Mouse (Mus musculus): Measurements from ENCODE around the gene Olfr1084.
"Not testable (repeated sequence)": the region's sequence is repeated elsewhere in the genome, so short reads cannot be mapped to it uniquely, and the experiment has no call there.

Olfr1084 gene

DNA sequence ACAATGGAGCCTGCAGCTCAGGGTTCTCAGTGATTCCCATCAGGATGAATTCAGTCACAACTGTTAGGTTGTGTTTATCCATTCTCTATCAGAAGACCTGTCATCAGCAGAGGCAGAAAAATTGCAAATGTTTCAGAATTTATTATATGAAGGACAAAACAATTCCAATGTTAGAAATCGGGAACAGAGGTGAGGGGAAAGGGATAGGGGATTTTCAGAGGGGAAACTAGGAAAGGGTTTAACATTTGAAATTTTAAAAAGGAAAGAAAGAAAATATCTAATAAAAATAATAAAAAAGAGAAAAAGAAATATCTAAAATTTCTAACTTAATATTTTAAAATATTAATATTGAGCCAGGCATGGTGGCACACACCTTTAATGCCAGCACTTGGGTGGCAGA lies at the start of gene Olfr1084:
TSS of gene Olfr1084 (minus strand) at position 101 of the 400 bp plus-strand sequence.
- not testable (repeated sequence) for DNase-seq (ENCODE audit: extremely low spot score)

DNA sequence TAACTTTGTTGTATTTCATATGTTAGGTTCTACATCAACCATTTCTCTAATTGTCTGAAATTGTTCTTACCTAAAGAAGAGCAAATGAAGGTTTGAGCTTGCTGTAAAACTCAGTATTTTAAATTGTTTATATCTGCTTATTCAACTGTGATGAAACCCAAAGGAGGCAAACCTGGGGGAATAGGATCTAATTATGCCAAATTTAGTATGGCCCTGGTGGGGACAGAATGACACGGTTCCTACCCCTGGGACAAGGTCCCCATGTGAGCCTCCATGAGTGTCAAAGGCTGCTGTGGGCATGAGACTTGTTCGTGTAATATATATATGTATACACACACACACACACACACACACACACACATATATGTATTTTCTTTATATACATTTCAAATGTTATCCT lies 40.5 kb upstream of the Olfr1084 start, which contains the start of gene Olfr1086:
TSS of gene Olfr1086 (minus strand) at position 101 of the 400 bp plus-strand sequence.
- no peak for DNase-seq (ENCODE audit: extremely low spot score)

DNA sequence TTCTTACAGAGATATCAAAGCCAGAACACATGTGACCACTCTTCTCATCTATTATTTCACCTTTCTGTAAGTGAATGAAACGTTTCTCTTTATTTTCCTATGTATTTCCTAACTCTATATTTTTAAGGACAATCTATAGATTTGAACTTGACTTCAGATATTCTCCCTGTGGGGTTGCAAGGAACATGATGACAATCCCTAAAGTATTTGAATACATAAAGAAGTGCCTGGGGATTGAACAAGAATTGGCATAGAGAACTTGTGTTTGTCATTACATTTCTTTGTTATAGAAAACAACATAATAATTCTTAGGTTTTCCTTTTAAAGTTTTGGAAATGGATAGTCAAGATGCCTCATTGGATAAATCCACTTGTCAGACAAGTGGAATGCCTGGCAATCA lies 22.4 kb upstream of the Olfr1084 start, which contains the start of gene Olfr1085:
TSS of gene Olfr1085 (minus strand) at position 101 of the 400 bp plus-strand sequence.
- no peak for DNase-seq (ENCODE audit: extremely low spot score)

DNA sequence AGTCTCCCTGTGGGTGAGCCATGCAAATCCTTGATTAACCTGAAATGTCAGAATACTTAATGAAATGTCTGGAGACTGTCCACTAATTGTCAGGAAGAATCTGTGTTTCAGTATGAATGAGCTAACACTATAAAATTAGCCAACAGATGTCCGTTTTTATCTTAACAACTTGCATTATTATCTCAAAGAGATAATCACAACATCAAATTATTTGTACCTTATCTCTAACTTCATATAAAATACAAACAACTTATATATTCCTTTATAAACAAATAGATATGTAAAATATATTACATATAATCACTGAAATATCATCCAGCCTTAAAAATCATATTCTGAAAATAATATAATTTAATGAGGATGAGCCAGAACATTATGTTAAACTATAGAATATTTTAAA lies 40.7 kb downstream of the Olfr1084 start, which contains the start of gene Olfr1082:
TSS of gene Olfr1082 (minus strand) at position 101 of the 400 bp plus-strand sequence.
- not testable (repeated sequence) for DNase-seq (ENCODE audit: extremely low spot score)

All from embryo, embryonic 9.5 days (tissue).